Mouse (Mus musculus): Measurements from ENCODE around the gene Nlrp3. TPM values are rescaled to one million over a fixed set of nuclear protein-coding genes. Genes with fewer than 3 reads are reported as not detected.

Gene Nlrp3
- polyA plus RNA-seq (2017; shearing (Covaris generic)) = not detected

DNA sequence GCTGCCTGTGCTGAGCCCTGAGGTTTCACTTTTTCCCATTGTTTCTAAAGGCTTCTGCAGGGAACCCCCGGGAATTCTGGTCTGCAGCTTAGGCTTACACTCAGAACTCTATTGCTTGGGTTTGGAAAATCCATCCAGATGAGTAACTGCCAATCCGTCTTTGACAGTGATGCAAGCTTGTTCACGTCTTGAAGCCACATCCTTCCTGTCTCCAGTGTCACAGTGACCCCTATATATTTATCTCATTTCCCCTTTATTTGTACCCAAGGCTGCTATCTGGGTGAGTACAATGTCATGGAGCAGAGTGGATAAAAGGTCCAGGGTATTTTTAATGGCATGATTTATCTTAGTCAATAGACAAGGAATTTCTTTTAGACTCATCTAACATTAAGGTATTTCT, at the start of gene Nlrp3:
TSS of gene Nlrp3 (plus strand) at position 245 of the 400 bp plus-strand sequence.

DNA sequence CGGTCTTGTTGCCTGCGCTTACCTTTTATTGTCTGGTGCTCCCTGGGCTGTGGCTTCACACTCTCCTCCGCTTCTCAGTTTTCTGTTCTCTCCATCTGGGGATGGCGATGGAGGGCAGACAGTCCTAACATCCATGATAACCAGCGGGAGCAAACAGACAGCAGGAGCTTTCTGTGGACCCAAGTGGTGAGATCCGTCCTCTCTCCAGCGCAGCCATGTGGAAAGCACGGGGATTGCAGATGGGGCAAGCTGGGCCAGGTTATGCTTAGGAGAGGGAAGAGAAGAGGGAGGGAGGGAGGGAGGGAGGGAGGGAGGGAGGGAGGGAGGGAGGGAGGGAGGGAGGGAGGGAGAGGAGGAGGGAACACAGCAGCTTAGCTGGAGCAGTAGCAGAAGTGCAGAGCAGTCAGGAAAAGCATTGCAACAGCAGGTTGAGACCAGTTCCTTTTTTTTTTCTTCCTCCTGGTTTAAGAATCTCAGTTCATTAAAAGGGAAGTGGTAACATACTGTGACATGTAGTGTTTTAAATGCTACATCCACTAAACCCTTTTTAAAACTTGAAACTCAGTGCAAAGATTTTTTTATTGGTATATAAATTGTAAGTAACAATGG, 14.8 kb upstream of the Nlrp3 start, which contains the start of gene Zkscan17:
TSS of gene Zkscan17 (minus strand) at position 280 of the 609 bp plus-strand sequence.

DNA sequence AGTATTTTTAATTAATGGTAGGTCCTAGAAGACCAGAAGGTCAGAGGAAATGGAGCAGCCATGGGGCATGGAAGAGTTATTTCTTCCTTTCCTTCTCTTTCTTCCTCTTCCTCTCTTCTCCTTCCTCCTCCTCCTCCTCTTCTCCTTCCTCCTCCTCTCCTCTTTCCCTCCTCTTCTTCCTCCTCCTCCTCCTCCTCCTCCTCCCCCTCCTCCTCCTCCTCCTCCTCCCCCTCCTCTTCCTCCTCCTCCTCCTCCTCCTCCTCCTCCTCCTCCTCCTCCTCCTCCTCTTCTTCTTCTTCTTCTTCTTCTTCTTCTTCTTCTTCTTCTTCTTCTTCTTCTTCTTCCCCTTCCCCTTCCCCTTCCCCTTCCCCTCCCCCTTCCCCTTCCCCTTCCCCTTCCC, 34.8 kb downstream of the Nlrp3 start, which contains the start of gene Olfr222:
TSS of gene Olfr222 (minus strand) at position 101 of the 400 bp plus-strand sequence.

DNA sequence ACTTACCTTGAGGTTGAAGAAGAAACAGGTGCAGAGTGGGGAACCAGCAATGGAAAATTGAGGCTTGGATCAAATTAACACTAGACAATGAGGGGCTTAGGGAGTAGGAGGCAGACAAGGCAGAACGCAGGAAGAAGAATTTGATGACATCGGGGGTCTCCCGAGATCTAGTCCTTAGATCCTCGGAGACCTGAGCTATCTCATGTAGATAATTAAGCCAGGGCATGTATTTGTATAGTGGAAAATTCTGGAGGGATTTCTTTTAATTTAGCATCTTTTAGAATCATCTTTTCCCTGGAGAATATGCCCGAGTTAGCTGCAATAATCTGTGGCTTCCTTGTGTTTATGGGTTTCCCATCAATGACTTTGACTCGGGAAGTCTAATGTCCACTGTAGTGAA, 51.8 kb downstream of the Nlrp3 start, which contains the start of gene Olfr223:
TSS of gene Olfr223 (minus strand) at position 101 of the 400 bp plus-strand sequence.

Other genes with a start within 250 kb of the Nlrp3 start
- not detected for gene Wnt9a, start 234.6 kb upstream of the Nlrp3 start, polyA plus RNA-seq (2017; shearing (Covaris generic))
- not detected for gene Prss38, start 165.9 kb upstream of the Nlrp3 start, polyA plus RNA-seq (2017; shearing (Covaris generic))
- 7.3 TPM for gene Jmjd4, start 91.5 kb upstream of the Nlrp3 start, polyA plus RNA-seq (2017; shearing (Covaris generic))
- 27.7 TPM for gene Snap47, start 90.4 kb upstream of the Nlrp3 start, polyA plus RNA-seq (2017; shearing (Covaris generic))
- 1.7 TPM for gene Zfp867, start 69.1 kb upstream of the Nlrp3 start, polyA plus RNA-seq (2017; shearing (Covaris generic))
- gene Zkscan17, start 14.8 kb upstream of the Nlrp3 start, polyA plus RNA-seq (2017; shearing (Covaris generic)) = 17.6 TPM
- gene Olfr222, start 34.7 kb downstream of the Nlrp3 start, polyA plus RNA-seq (2017; shearing (Covaris generic)) = not detected
- gene Olfr223, start 51.7 kb downstream of the Nlrp3 start, polyA plus RNA-seq (2017; shearing (Covaris generic)) = not detected
- 95.0 TPM for gene Mprip, start 119.7 kb downstream of the Nlrp3 start, polyA plus RNA-seq (2017; shearing (Covaris generic))
- gene Pld6, start 246.1 kb downstream of the Nlrp3 start, polyA plus RNA-seq (2017; shearing (Covaris generic)) = not detected